Mouse (Mus musculus) ES-Bruce4 (cell line): Measurements from ENCODE around the gene Slbp. TPM values are rescaled to one million over a fixed set of nuclear protein-coding genes. Genes with fewer than 3 reads are reported as not detected.
A peak's percentile ranks its signal among the peaks of the same experiment; 100 is the strongest.

Experiments
- H3K27ac ChIP-seq: 2 replicates; pipeline ENCODE4 v1.5.1; 2012; ENCODE audit warnings: low read length, inconsistent platforms; ENCODE audit not compliant: insufficient read depth
- H3K27me3 ChIP-seq: 2 replicates; pipeline ENCODE4 v1.6.1; 2012; ENCODE audit warnings: mild to moderate bottlenecking, low read length, inconsistent platforms; ENCODE audit not compliant: control insufficient read depth, poor library complexity, insufficient read depth, severe bottlenecking
- H3K36me3 ChIP-seq: 2 replicates; pipeline ENCODE4 v1.6.1; 2012; ENCODE audit warnings: inconsistent platforms, mild to moderate bottlenecking, low read length, moderate library complexity; ENCODE audit not compliant: control insufficient read depth, poor library complexity, insufficient read depth, severe bottlenecking
- H3K4me1 ChIP-seq: one replicate; pipeline ENCODE4 v1.8.1; 2011; ENCODE audit warnings: low read length; ENCODE audit not compliant: control insufficient read depth, insufficient read depth
- H3K4me3 ChIP-seq: 2 replicates; pipeline ENCODE4 v1.5.1; 2011; ENCODE audit warnings: low read depth, mild to moderate bottlenecking, low read length
- H3K9ac ChIP-seq: 2 replicates; pipeline ENCODE4 v1.6.1; 2012; ENCODE audit warnings: low read depth, mild to moderate bottlenecking, inconsistent platforms; ENCODE audit not compliant: poor library complexity, severe bottlenecking
- H3K9me3 ChIP-seq: replicated peaks from 2 replicates; pipeline ENCODE4 v1.6.1; 2012; ENCODE audit warnings: mild to moderate bottlenecking, low read length, inconsistent platforms; ENCODE audit not compliant: control insufficient read depth, poor library complexity, insufficient read depth, severe bottlenecking
- CTCF ChIP-seq: IDR thresholded peaks from one replicate; pipeline ENCODE4 v1.8.1; 2011; ENCODE audit warnings: low read depth, low read length
- EP300 ChIP-seq: IDR thresholded peaks from 2 replicates; pipeline ENCODE4 v1.6.1; 2011; ENCODE audit warnings: low read depth, low read length; ENCODE audit not compliant: insufficient read depth
- POLR2A ChIP-seq: IDR thresholded peaks from one replicate; pipeline ENCODE4 v1.8.1; 2011; ENCODE audit warnings: low read length; ENCODE audit not compliant: insufficient read depth
- polyA plus RNA-seq: library from polyadenylated mRNA; stranded (reverse); fragments of >200 nt; gene quantifications from 2 replicates; pipeline ENCODE4 v1.2.4, GENCODE M21; 2011; ENCODE audit warnings: low read depth; ENCODE audit not compliant: missing spikeins, insufficient read depth, insufficient read length

Slbp gene
- polyA plus RNA-seq, 1 experiment: 121 TPM

DNA sequence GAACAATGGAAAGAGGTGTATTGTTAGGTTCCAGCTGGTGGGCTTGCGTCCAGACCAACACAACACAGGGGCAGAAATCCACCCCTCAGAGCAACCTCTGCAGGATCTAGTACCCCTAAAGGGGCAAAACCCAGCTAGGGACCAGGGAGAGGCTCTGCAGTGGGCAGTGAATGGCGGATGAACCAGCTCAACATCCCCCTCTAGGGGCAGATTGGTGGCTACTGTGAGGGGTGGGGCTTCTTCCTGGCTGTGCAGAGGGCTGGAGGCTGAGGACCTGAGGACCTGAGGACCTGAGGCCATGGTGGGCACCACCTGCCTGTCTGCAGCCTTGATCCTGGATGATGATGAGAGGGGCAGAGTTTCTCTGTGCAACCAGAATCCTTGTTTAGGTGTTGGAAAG, 58.8 kb downstream of the Slbp start:
- TF ChIP-seq EP300: no peak
- TF ChIP-seq CTCF: peak; percentile 69
- Histone ChIP-seq H3K36me3 (no peaks in the 10 kb centered on the region), H3K9me3 (no peaks in the 10 kb centered on the region), H3K9ac (no peak overlapping the region), H3K4me1 (no peaks in the 10 kb centered on the region), H3K4me3 (no peak overlapping the region), H3K27ac (no peak overlapping the region), H3K27me3 (no peaks in the 10 kb centered on the region)

- H3K9me3 ChIP-seq: no peaks in the 10 kb centered on the region
- no peaks in the 10 kb centered on the region for H3K4me1 ChIP-seq
- no peak overlapping the region for H3K9ac ChIP-seq
- H3K4me3 ChIP-seq: no peak overlapping the region
- no peaks in the 10 kb centered on the region for H3K36me3 ChIP-seq
- no peak for TF ChIP-seq EP300
- no peak for TF ChIP-seq POLR2A
- peak; percentile 99 for TF ChIP-seq CTCF
- H3K27ac ChIP-seq: no peak overlapping the region
- H3K27me3 ChIP-seq: no peaks in the 10 kb centered on the region
Observed at GRCm38 (mm10) chr5:33589221-33589888, 63.0 kb downstream of the Slbp start.

DNA sequence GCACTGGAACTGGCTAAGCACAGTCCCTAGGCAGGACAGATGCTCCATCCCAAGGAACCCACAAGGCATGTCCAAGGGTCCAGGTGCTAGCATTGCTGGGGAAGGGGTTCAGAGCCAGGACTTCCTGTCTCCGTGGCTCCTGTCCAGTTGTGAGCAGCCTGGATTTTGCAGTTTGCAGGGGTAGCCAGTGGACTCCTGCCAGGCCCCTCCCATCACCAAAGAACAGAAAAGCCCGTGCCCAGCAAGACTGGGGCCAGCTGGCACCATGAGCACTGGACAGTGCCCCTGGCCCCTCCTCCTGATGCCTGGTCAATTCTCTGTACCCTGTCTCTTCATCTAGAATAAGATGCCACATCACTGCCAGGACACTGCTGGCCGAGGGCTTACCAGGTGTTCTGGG, 64.3 kb downstream of the Slbp start:
- no peak overlapping the region for H3K9ac ChIP-seq
- no peaks in the 10 kb centered on the region for H3K36me3 ChIP-seq
- H3K27ac ChIP-seq: no peak overlapping the region
- no peaks in the 10 kb centered on the region for H3K27me3 ChIP-seq
- H3K9me3 ChIP-seq: no peaks in the 10 kb centered on the region
- H3K4me1 ChIP-seq: no peaks in the 10 kb centered on the region
- TF ChIP-seq EP300 (no peak), CTCF (no peak), POLR2A (no peak)
- H3K4me3 ChIP-seq: no peak overlapping the region

DNA sequence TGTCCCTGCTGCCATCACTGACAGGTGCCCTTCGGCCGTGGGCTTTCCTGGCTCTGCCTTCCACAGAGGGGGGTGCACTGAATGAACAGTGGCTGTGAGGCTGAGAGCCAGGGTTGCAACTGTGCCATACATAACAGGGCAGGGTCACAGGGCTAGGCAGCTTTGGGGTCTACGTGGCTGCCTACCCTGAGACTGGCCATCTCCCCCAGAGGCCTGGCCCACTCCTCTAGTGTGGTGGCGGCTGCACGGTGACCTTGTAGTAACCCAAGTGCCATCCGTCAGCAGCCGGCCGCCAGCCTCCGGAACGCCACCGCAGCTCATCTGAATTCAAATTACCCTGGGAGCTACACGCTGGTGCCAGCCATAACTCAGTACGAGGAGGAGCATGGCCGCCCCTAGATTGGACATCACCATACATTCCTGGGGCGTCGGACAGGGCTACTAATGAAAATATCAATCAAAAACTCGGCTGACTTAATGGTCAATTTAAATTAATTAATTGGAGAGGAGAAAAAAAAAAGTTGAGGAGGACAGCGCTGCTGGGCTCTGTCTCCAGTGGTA, 64.8 kb downstream of the Slbp start:
- no peaks in the 10 kb centered on the region for H3K4me1 ChIP-seq

More for the DNA sequence above, 64.8 kb downstream of the Slbp start:
- TF ChIP-seq EP300 (no peak), POLR2A (no peak), CTCF (no peak)
- no peak overlapping the region for H3K9ac ChIP-seq
- H3K9me3 ChIP-seq: no peaks in the 10 kb centered on the region
- no peak overlapping the region for H3K4me3 ChIP-seq
- no peaks in the 10 kb centered on the region for H3K27me3 ChIP-seq
- no peak overlapping the region for H3K27ac ChIP-seq
- H3K36me3 ChIP-seq: no peaks in the 10 kb centered on the region

Other genes starting within 250 kb of the Slbp start
- gene Nkx1-1, start 218.6 kb downstream of the Slbp start, polyA plus RNA-seq: not detected in 2 replicates
- 26.8 and 29.7 TPM in 2 replicates for gene Fam53a, start 22.9 kb downstream of the Slbp start, polyA plus RNA-seq
- 0.38 TPM in 1 of 2 replicates, not detected in the other for gene Gm9903, start 22.6 kb downstream of the Slbp start, polyA plus RNA-seq
- gene Tacc3, start 5.6 kb upstream of the Slbp start, polyA plus RNA-seq: 162 and 185 TPM in 2 replicates
- 7.3 and 9.5 TPM in 2 replicates for gene Tmem129, start 5.8 kb upstream of the Slbp start, polyA plus RNA-seq
- gene Fgfr3, start 69.1 kb upstream of the Slbp start, polyA plus RNA-seq: 2.9 and 4.0 TPM in 2 replicates
- gene Letm1, start 130.2 kb upstream of the Slbp start, polyA plus RNA-seq: 34.2 and 36.7 TPM in 2 replicates
- 97.7 and 109 TPM in 2 replicates for gene Nsd2, start 168.2 kb upstream of the Slbp start, polyA plus RNA-seq